8 mouse cellular contexts compared by ENCODE assay signal in the genomic region with DNA sequence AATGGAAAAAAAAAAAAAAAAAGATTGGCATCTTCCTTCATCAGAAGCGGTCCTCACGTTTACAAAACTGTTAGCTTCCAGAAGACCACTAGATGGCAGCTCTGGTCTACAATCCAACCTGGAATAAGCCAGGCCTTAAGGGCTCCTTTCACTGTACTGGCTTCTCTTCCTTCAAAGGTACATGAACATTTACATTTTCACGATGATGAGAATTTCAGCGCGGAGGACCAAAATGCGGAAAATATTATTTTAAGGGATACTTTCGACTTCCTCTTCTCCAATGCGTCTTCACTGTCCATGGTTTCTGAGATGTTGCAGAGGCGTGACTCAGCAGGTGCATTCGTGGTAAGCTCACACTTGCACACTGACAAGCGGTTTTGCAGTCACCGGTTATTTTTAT.
A peak's percentile ranks its signal among the peaks of the same experiment; 100 is the strongest.
DNase-seq lines count a peak whose midpoint lies in the region; ATAC-seq and TF ChIP-seq lines count a peak whose summit lies in the region.

No protein-coding gene starts in this region.

- no peak for ATAC-seq in kidney, embryonic 14.5 days (ENCODE audit: low FRiP score, low TSS enrichment)
- peak; percentile 61 for ATAC-seq in monocyte, adult 5-6 weeks (replicated peaks; ENCODE audit: insufficient number of reproducible peaks, low FRiP score, low TSS enrichment, poor library complexity, severe bottlenecking)

- no peaks in the 10 kb centered on the region for H3K9me3 ChIP-seq in kidney, embryonic 14.5 days (ENCODE audit: control insufficient read depth, low read length)
- no peaks in the 10 kb centered on the region for H3K9me3 ChIP-seq in forebrain, embryonic 10.5 days

- no peak overlapping the region for H3K9ac ChIP-seq in kidney, embryonic 14.5 days (ENCODE audit: low read depth, low read length)

- peaks cover 7% of the 10 kb centered on the region; the same call in 1 of the 2 replicates for H3K36me3 ChIP-seq in kidney, embryonic 14.5 days (ENCODE audit: control insufficient read depth, insufficient read depth, low read length)
- no peaks in the 10 kb centered on the region for H3K36me3 ChIP-seq in forebrain, embryonic 10.5 days (replicated peaks)

- H3K4me1 ChIP-seq in kidney, embryonic 14.5 days (ENCODE audit: control insufficient read depth, insufficient read depth, low read length): no peaks in the 10 kb centered on the region
- no peaks in the 10 kb centered on the region for H3K4me1 ChIP-seq in forebrain, embryonic 10.5 days

- H3K27ac ChIP-seq in kidney, embryonic 14.5 days (ENCODE audit: low read depth, low read length): no peak overlapping the region
- H3K27ac ChIP-seq in forebrain, embryonic 10.5 days: no peak overlapping the region

- 42% methylated on average over 12 of the region's 12 CpGs for WGBS in kidney, embryonic 14.5 days
- 47% methylated on average over 12 of the region's 12 CpGs for WGBS in forebrain, embryonic 10.5 days

- intact Hi-C loops in left cerebral cortex, postnatal 25 days (cut with DNase I): loop anchor here (5.0 kb wide), 4 partner anchors 165 to 865 kb away; partner anchors contain the start of gene Wnt16

- TF ChIP-seq POLR2A in brain, embryonic 14.5 days (IDR thresholded peaks at IDR 0.05; ENCODE audit: borderline replicate concordance, extremely low read depth, insufficient read depth, insufficient read length, poor library complexity, severe bottlenecking): no peak

- peak; percentile 77; the same call in 1 of the 2 replicates for TF ChIP-seq CTCF in brain, embryonic 14.5 days (IDR thresholded peaks at IDR 0.05; ENCODE audit: borderline replicate concordance, extremely low read depth, insufficient read depth, insufficient read length)

- DNase-seq in kidney, adult 11 months: peak; percentile 11
- peak; percentile 94 for DNase-seq in brain, embryonic 14.5 days (ENCODE audit: low read depth)
- peak; percentile 33 for DNase-seq in forebrain, embryonic 10.5 days (ENCODE audit: extremely low spot score, low spot score)
- DNase-seq in induced T-regulatory cell, adult 2 months (ENCODE audit: low read depth): peak; percentile 70
- DNase-seq in left cerebral cortex, postnatal 25 days (ENCODE audit: low spot score in 2 of 2): peak; percentile 70 to 84
- DNase-seq in yolk sac, embryonic 10.5 days (ENCODE audit: low spot score): peak; percentile 32

- H3K27me3 ChIP-seq in kidney, embryonic 14.5 days (ENCODE audit: control insufficient read depth, insufficient read depth, low read length): no peaks in the 10 kb centered on the region
- no peaks in the 10 kb centered on the region for H3K27me3 ChIP-seq in forebrain, embryonic 10.5 days (ENCODE audit: poor library complexity, severe bottlenecking)

- H3K4me3 ChIP-seq in kidney, embryonic 14.5 days (ENCODE audit: low read length): no peak overlapping the region
- no peak overlapping the region for H3K4me3 ChIP-seq in forebrain, embryonic 10.5 days

- no peak overlapping the region for H3K4me2 ChIP-seq in kidney, embryonic 14.5 days (replicated peaks; ENCODE audit: low read depth, low read length)

Comparison
In these comparisons a context has a peak if more than half of its experiments do, and no peak if none do; other contexts are left out.
1. DNase-seq: peak in every context shown above with its lines; median percentile 94 in brain, embryonic 14.5 days; 77 in left cerebral cortex, postnatal 25 days; 70 in induced T-regulatory cell, adult 2 months; 33 in forebrain, embryonic 10.5 days; 32 in yolk sac, embryonic 10.5 days; 11 in kidney, adult 11 months.